Mouse (Mus musculus): ENCODE measurements around the gene Jak1.

Gene Jak1

DNA sequence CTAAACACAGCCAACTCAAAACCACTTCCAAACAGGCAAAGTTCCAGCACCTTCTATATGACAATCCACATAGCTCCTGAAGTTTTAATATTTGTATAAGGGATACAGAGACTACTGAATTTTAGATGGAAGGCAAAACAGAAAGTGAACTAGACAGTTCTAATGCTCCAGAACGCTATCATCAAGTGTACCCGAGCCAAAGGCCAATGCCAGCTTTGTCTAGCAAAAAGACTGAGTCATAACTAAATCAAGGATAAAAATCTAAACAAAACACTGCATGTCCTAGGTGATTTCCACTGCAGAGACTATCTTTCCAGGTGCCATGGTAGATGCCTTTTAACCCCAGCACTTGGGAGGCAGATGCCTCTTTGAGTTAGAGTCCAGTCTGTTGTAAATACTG lies 68.7 kb downstream of the Jak1 start:
- DNase-seq (ENCODE audit: low read depth in 2 of 2, low spot score in 2 of 2), result no peak

GRCm38 (mm10) chr4:101194170-101194569 lies 70.9 kb downstream of the Jak1 start:
- DNase-seq (ENCODE audit: low read depth in 2 of 2, low spot score in 2 of 2), result peak in 1 of 2 experiments; percentile 46

DNA sequence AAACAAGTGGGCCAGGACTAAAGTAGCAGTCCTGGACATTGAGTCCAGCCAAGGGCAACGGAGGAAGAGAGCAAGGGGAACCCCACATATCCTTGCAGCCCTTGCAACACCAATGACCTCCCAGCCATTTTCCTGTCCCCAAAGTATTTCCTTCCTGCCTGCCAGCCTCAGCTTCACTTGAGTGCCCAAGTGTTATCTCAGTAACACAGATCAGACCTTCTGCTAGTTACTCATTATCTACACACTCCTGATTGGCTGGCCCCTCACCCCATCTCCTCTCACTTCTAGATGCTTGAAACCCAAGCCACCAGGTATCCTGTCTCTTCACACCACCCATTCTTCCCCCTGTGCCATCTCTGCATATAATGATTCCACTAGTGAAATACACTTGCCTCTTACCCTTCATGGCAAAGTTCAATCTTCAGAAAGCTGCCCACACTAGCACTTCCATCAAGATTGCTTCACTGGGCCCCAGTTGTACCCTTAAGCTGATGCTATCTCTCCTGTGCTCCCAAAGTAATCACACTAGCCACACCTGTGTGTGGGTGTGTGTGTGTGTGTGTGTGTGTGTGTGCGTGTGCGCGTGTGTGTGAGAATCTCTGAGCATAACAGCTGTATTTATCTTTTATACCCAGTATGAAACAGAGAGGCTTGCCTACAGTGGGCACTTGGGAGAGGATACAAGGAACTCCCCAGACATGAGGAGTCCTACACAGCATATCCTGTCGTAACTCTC lies 72.7 kb downstream of the Jak1 start:
- DNase-seq (ENCODE audit: low read depth in 2 of 2, low spot score in 2 of 2), result no peak

DNA sequence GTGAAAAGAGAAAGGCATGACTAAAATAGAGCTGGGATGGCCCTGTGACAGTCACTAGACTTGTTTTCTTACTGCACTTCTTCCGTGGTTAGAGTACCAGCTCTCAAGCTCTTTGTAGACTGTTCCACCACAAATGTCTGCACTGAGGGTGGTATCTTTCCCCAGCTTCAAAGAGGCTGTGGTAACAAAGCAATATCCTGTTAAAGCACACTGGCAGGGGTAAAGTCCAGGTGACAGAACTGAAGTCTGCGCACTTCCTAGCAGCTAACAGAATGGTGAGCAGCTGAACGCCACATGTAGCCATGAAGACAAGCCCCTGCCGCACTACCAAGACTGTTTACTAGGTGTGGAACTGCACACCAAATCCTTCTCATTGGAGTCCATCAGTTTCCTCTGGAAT lies 77.7 kb downstream of the Jak1 start:
- DNase-seq (ENCODE audit: low read depth in 2 of 2, low spot score in 2 of 2), result peak; percentile 83 to 84

DNA sequence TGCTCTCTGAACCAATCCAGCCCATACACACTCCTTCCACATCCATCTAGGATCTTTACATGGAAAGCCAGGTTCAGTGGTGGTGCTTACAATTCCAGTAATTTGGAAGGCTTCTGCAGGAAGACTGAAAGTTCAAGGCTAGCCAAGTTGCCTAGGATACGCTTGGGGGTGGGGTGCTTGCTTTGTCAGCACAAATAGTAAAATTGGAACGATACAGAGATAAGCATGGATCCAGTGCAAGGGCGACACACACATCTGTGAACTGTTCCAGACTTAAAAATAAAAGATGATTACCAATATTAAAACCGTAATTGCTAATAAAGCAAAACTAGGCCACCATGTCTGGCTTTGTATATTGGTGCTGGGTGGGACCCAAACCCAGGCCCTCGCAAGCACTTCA lies 78.5 kb downstream of the Jak1 start:
- DNase-seq (ENCODE audit: low read depth in 2 of 2, low spot score in 2 of 2), result no peak

- peak in 1 of 2 experiments; percentile 57 for DNase-seq (ENCODE audit: low read depth in 2 of 2, low spot score in 2 of 2)
These were observed 79.9 kb downstream of the Jak1 start for GRCm38 (mm10) chr4:101185216-101185615.

DNA sequence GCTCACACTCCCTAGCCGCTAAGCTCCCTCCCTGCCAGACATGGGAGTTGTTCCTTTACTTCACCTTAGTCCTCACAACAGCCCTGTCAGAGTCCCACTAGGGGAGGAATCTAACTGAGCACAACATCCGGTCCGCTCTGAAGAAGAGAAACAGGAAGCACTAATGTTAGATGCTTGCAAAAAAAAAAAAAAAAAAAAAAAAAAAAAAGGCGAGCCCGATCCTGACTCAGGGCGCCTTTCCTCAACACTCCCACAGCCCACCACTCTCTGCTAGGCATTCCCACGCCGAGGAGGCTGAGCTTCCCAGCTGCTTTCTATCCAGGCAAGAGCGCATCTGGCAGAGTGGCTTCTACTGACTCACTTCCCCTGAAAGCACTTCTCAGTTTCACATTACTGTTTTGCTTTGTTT lies 82.5 kb downstream of the Jak1 start:
- peak in 1 of 2 experiments; percentile 67 for DNase-seq (ENCODE audit: low read depth in 2 of 2, low spot score in 2 of 2)

DNA sequence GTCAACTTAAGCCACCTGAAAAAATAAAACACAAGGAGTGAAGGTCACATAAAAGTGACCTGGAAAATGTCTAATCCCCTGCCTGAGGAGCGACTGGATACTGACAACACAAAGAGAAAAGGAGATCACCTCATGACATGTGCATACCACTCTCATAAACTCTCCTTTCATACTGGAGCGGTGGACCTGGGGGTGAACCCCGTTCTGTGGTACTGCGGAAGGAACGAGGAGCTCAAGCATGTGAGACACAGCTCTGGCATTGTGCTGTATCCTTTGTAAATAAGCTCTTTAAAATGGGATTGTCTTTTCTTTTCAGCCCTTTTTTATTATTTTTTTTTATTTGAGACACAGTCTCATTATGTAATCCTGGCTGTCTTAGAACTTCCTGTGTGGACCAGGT lies 84.4 kb downstream of the Jak1 start:
- DNase-seq (ENCODE audit: low read depth in 2 of 2, low spot score in 2 of 2), result no peak

GRCm38 (mm10) chr4:101179836-101180235 lies 85.2 kb downstream of the Jak1 start:
- DNase-seq (ENCODE audit: low read depth in 2 of 2, low spot score in 2 of 2), result no peak

DNA sequence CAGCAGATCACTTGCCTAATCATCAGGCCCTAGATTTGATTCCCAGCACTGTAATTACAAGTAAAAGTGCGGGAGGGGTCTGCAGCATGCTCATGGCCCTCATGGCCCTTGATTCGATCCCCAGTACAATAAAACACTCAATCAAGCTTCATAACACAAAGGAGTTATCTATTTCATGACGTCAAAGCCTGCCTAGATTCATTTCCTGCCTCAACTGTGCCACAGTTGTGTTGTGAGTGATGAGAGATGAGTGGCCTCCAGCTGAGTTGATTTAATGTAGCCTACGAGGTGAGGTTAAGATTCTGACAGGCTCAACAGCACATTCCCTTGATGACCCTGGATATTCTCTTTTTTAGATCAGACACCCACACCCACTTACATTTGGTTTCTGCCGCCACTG lies 86.0 kb downstream of the Jak1 start:
- DNase-seq (ENCODE audit: low read depth in 2 of 2, low spot score in 2 of 2), result no peak

DNA sequence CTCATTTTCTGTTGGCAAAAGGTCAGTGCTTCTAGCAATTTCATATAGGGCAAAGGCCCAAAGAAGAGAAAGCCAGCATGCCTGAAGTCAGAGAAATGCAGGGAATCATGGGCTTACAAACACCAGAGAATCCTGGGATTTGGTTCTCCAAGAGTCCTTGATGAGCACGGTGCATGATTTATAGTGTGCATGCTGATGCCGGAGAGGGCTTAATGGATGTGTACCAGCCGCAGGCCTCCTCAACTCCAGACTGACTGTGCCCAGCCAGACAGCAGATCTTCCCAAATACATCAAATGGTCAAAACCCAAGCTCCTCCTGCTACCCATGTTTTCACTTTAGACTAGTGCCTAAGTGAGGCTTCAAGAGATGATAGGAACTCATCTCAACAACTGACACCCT lies 87.3 kb downstream of the Jak1 start:
- no peak for DNase-seq (ENCODE audit: low read depth in 2 of 2, low spot score in 2 of 2)

GRCm38 (mm10) chr4:101176123-101176522 lies 89.0 kb downstream of the Jak1 start:
- DNase-seq (ENCODE audit: low read depth in 2 of 2, low spot score in 2 of 2), result no peak

- DNase-seq (ENCODE audit: low read depth in 2 of 2, low spot score in 2 of 2), result peak; percentile 73
These were observed 90.0 kb downstream of the Jak1 start for GRCm38 (mm10) chr4:101174916-101175625.

DNA sequence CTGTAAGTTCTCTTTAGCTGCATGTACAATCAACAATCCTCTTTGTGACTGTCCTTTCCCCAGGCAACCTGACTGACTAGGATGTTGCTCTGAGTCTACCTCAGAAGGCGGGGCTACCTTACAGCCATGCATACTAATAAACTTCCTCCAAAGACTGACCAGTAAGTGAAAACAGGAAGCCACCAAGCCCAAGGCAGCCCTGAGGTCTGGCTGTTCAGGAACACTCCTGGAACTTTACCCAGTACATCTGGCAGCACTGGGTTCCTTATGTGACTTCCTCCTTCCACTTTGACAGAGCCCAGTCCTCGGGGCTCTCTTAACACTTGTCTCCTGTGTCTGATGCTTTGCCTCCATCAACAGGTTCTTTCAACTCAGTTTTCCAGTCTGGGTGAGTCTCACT lies 92.3 kb downstream of the Jak1 start:
- DNase-seq (ENCODE audit: low read depth in 2 of 2, low spot score in 2 of 2), result no peak

- DNase-seq (ENCODE audit: low read depth in 2 of 2, low spot score in 2 of 2), result peak; percentile 64 to 73
These were observed 96.8 kb downstream of the Jak1 start for GRCm38 (mm10) chr4:101168189-101168778.

GRCm38 (mm10) chr4:101167777-101168176 lies 97.3 kb downstream of the Jak1 start:
- peak in 1 of 2 experiments; percentile 56 for DNase-seq (ENCODE audit: low read depth in 2 of 2, low spot score in 2 of 2)

DNA sequence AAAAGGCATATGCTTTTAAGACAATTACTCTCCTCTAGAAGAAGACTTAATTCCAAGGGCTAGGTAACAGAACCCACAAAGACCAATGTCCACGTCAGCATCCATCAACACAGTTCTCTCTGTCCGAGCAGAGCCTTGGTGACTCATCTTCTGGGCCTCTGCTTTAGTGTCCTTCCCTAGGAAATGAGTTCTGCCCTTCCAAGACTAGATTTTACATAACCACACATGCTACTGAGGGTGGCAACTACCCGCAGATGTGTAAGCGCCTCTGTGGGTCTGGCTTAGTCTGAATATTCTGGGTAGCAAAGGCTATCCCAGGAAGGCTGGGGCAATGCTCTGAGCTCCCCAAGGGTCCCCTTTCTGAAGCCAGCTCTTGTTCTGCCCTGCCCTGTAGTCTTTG lies 99.3 kb downstream of the Jak1 start:
- no peak for DNase-seq (ENCODE audit: low read depth in 2 of 2, low spot score in 2 of 2)

GRCm38 (mm10) chr4:101164673-101165072 lies 100.4 kb downstream of the Jak1 start:
- no peak for DNase-seq (ENCODE audit: low read depth in 2 of 2, low spot score in 2 of 2)

DNA sequence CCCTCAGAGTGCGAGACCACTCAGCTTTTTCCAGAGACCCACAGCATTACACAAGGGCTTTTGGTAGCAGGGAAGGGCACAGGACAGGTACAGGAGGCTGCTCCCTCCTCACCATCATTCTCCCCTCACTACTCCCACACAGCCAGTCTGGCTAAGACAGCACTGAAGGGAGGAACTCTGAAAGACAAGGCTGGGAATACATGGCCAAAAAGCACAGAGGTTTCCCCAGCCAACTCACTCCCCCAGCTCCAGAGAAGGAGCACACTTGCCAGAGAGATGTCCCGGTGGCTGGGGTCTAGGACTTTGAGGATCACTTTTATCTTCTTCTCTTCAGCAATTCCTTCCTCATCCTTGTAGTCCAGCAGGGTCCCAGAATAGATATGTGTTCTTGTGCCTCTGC lies 100.9 kb downstream of the Jak1 start:
- DNase-seq (ENCODE audit: low read depth in 2 of 2, low spot score in 2 of 2), result no peak

GRCm38 (mm10) chr4:101160821-101161220 lies 104.3 kb downstream of the Jak1 start:
- no peak for DNase-seq (ENCODE audit: low read depth in 2 of 2, low spot score in 2 of 2)

GRCm38 (mm10) chr4:101159191-101159764 lies 105.8 kb downstream of the Jak1 start:
- DNase-seq (ENCODE audit: low read depth in 2 of 2, low spot score in 2 of 2), result no peak

- DNase-seq (ENCODE audit: low read depth in 2 of 2, low spot score in 2 of 2), result no peak
These were observed 106.8 kb downstream of the Jak1 start for GRCm38 (mm10) chr4:101158282-101158681.
